Mouse (Mus musculus): ENCODE measurements around the gene Nit1. TPM values are rescaled to one million over a fixed set of nuclear protein-coding genes. Genes with fewer than 3 reads are reported as not detected.

Gene Nit1
- 68.2 TPM in 2 replicates for polyA plus RNA-seq (2012; rRNA removed)

DNA sequence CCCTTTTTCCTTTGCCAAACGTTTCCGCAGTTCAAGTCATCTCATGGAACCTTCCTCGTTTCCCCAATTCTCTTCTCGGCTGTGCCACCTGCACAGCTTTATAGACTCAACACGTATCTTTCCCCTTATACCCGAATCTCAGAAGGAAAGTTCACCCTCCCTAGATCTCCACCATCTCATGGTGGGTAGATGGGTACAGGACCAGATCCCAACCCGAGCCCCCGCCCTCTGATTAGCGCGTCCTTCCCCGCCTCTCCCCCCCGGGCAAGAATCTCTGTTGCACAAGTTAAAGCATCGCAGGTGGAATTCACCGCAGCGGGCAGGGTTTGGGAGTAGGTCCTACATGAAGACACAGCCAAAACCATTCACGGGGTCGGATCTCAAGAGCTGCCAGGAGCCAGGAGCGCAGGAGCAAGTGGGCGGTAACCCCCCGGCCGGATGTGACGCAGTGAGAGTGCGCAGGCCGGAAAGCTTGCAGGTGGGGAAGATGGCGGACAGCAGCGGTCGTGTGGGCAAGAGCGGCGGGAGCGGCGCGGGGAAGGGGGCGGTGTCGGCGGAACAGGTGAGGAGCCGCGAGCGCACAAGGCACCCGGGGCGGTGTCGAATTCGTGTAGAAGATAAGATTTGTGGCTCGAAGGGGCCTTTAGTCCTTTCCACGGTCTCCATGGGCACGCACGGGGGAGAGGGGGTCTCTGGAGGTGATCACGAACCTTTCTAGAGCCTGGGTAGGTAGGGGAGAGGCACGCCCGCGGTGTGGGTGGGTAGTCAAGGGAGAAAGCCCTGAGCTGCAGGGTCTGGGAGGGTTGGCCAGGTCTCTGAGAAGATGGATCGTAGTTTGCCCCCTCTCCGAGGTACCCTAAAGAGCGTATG lies at the start of gene Nit1, which contains the start of gene Pfdn2:
Gene Nit1, minus strand, starts transcription at position 422 of the 870 bp plus-strand sequence.
Gene Pfdn2, plus strand, starts transcription at position 446 of the 870 bp plus-strand sequence.
- no peaks in the 10 kb centered on the region for H3K27me3 ChIP-seq (ENCODE audit: control insufficient read depth, insufficient read depth, low read length)
- WGBS = under 1% methylated on average over 53 of the region's 53 CpGs
- DNase-seq = peak; percentile 91 to 92
- peak within 1 kb of the TSS; percentile 23; the same call in 1 of the 2 replicates for H3K27ac ChIP-seq (ENCODE audit: insufficient read depth, low read length)
- peak within 1 kb of the TSS; percentile 74 for H3K4me3 ChIP-seq (replicated peaks; ENCODE audit: insufficient read depth, low read depth, low read length)
- TF ChIP-seq POLR2A (IDR thresholded peaks at IDR 0.05; ENCODE audit: borderline replicate concordance, insufficient read depth, low read length) = peak; percentile 82
- no peak for TF ChIP-seq CTCF (IDR thresholded peaks at IDR 0.05; ENCODE audit: borderline replicate concordance, insufficient read depth, low read depth, low read length)
- peaks cover 6% of the 10 kb centered on the region for H3K4me1 ChIP-seq (ENCODE audit: control insufficient read depth, insufficient read depth, low read length)

DNA sequence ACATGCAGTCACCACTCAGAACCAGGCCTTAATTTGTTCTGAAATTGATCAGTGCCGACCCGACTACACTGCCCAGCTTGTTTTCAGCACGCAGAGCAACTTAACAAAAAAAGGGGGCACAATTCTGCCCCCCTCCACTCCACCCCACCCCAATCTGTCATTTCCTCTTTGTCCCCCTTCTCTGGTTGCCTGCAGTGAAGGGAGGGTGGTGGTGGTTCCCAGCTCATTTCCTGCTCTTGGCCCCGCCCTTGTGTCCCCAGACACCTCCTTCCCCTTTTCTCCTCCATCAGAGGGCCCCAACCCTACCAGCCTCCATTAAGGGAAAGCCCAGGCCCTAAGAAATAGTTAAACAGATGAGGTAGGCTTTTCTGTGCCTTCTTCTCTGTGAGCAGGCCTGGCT lies 44.7 kb upstream of the Nit1 start:
- H3K4me3 ChIP-seq (replicated peaks; ENCODE audit: insufficient read depth, low read depth, low read length) = no peak overlapping the region
- no peaks in the 10 kb centered on the region for H3K4me1 ChIP-seq (ENCODE audit: control insufficient read depth, insufficient read depth, low read length)
- DNase-seq = no peak
- TF ChIP-seq CTCF (IDR thresholded peaks at IDR 0.05; ENCODE audit: borderline replicate concordance, insufficient read depth, low read depth, low read length) = no peak
- no peaks in the 10 kb centered on the region for H3K27me3 ChIP-seq (ENCODE audit: control insufficient read depth, insufficient read depth, low read length)
- H3K27ac ChIP-seq (ENCODE audit: insufficient read depth, low read length) = no peak overlapping the region
- WGBS = 84% methylated on average over 4 of the region's 4 CpGs

DNA sequence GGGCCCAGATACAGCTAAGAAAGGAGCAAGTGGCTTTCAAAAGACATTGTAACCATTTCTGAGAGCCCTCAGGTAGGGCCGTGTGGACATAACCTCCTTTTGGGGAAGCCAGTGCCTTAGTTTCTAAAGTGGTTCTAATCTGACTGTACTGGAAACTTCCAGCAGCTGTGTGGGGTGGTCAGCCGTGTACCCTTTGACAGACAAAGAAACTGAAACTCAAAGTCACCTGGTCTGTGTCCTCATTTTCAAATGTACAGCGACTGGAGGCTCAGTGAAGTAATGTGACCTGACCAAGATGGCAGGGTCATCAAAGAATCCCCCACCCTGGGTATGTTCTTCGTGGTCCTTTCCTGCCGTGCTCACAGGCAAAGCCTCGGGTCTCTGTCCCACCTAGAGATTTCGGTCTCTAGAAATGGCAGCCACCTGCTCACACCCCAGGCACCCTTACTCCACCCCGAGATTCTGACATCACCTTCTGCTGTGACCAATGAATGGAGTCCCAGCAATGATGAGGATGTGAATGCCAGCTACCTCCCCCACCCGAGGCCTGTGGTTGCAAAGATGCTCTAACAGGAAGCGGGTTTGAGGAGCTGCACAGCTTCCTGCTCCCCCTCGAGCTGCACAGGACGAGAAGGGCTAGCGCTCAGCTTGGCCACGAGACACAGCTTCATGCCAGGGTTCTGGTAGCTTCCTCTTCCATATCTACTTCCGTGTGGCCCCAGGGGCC lies 43.1 kb upstream of the Nit1 start, which contains the start of gene Arhgap30:
Gene Arhgap30, plus strand, starts transcription at position 579 of the 727 bp plus-strand sequence.
- 77% methylated on average over 15 of the region's 15 CpGs for WGBS

DNA sequence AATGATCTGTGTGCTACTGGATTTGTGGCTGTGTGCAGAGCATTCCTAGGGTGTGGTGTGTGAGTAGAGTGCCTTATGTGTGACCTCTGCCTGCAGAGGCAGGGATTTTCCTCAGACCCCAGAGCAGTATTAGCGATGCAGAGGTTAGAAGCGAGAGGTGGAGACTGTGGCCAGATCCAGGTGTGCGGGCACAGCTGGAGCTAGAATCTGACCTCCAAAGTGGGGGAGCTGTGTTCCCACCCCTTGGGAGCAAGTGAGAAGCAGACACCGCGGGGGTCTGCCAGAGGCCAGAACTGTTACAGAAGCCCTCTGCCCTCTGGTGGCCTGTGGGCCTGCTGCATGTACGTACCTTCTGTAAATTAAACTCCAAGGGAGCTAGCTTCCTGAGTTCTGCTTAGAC lies 41.7 kb upstream of the Nit1 start:
- 35% methylated on average over 6 of the region's 6 CpGs for WGBS
- no peaks in the 10 kb centered on the region for H3K27me3 ChIP-seq (ENCODE audit: control insufficient read depth, insufficient read depth, low read length)
- no peak for DNase-seq
- H3K27ac ChIP-seq (ENCODE audit: insufficient read depth, low read length) = no peak overlapping the region
- no peaks in the 10 kb centered on the region for H3K4me1 ChIP-seq (ENCODE audit: control insufficient read depth, insufficient read depth, low read length)
- TF ChIP-seq CTCF (IDR thresholded peaks at IDR 0.05; ENCODE audit: borderline replicate concordance, insufficient read depth, low read depth, low read length) (peak; percentile 31; the same call in 1 of the 2 replicates), POLR2A (IDR thresholded peaks at IDR 0.05; ENCODE audit: borderline replicate concordance, insufficient read depth, low read length) (no peak)
- H3K4me3 ChIP-seq (replicated peaks; ENCODE audit: insufficient read depth, low read depth, low read length) = no peak overlapping the region

More for the DNA sequence above, 43.1 kb upstream of the Nit1 start, which contains the start of gene Arhgap30:
- TF ChIP-seq POLR2A (IDR thresholded peaks at IDR 0.05; ENCODE audit: borderline replicate concordance, insufficient read depth, low read length) = no peak
- TF ChIP-seq CTCF (IDR thresholded peaks at IDR 0.05; ENCODE audit: borderline replicate concordance, insufficient read depth, low read depth, low read length) = no peak
- no peak within 1 kb of the TSS for H3K27ac ChIP-seq (ENCODE audit: insufficient read depth, low read length)
- no peak for DNase-seq
- H3K27me3 ChIP-seq (ENCODE audit: control insufficient read depth, insufficient read depth, low read length) = no peaks in the 10 kb centered on the region
- no peaks in the 10 kb centered on the region for H3K4me1 ChIP-seq (ENCODE audit: control insufficient read depth, insufficient read depth, low read length)
- no peak within 1 kb of the TSS for H3K4me3 ChIP-seq (replicated peaks; ENCODE audit: insufficient read depth, low read depth, low read length)

DNA sequence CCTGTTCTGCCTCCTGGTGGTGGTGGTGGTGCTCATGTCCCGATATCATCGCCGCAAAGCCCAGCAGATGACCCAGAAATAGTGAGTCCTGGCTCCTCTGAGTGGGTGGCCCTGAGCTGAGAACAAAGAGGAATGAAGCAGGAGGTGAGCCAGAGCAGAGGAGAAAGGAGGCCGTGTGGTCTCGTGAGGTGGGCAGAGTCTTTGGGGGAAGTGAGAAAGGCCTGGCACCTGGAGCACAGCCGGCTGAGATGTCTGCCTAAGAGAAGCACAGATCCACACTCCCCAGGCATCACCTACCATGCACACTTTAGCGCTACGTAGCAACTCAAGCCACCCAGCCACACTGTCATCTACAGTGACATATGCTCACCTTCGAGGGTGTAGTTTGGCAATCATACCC lies 39.7 kb upstream of the Nit1 start:
- Histone ChIP-seq H3K4me3 (replicated peaks; ENCODE audit: insufficient read depth, low read depth, low read length) (no peak overlapping the region), H3K27me3 (ENCODE audit: control insufficient read depth, insufficient read depth, low read length) (no peaks in the 10 kb centered on the region), H3K27ac (ENCODE audit: insufficient read depth, low read length) (no peak overlapping the region), H3K4me1 (ENCODE audit: control insufficient read depth, insufficient read depth, low read length) (no peaks in the 10 kb centered on the region)
- WGBS = 40% methylated on average over 9 of the region's 9 CpGs
- no peak for TF ChIP-seq POLR2A (IDR thresholded peaks at IDR 0.05; ENCODE audit: borderline replicate concordance, insufficient read depth, low read length)
- no peak for DNase-seq

DNA sequence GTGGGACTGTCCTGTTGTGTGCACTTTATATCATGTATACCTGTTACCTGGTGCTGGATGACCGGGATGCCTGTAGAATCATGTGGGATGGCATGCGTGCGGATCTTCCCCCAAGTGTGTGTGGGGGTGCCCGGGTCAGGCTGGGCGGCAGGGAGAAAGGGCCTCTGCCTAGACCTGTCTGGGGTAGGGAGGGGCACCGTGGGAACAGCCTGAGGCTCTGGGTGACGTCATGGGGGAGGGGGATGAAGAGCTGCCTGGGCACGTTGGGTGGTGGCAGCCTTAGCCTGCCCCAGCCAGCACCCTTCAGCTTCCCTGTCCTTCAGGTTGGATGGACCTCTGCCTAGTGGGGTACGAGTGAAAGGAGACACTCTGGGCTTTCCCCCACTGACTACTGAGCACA lies 38.9 kb upstream of the Nit1 start:
- H3K27ac ChIP-seq (ENCODE audit: insufficient read depth, low read length) = no peak overlapping the region
- TF ChIP-seq CTCF (IDR thresholded peaks at IDR 0.05; ENCODE audit: borderline replicate concordance, insufficient read depth, low read depth, low read length) (no peak), POLR2A (IDR thresholded peaks at IDR 0.05; ENCODE audit: borderline replicate concordance, insufficient read depth, low read length) (no peak)
- H3K4me3 ChIP-seq (replicated peaks; ENCODE audit: insufficient read depth, low read depth, low read length) = no peak overlapping the region
- no peaks in the 10 kb centered on the region for H3K27me3 ChIP-seq (ENCODE audit: control insufficient read depth, insufficient read depth, low read length)
- WGBS = 67% methylated on average over 9 of the region's 9 CpGs
- DNase-seq = no peak
- no peaks in the 10 kb centered on the region for H3K4me1 ChIP-seq (ENCODE audit: control insufficient read depth, insufficient read depth, low read length)

DNA sequence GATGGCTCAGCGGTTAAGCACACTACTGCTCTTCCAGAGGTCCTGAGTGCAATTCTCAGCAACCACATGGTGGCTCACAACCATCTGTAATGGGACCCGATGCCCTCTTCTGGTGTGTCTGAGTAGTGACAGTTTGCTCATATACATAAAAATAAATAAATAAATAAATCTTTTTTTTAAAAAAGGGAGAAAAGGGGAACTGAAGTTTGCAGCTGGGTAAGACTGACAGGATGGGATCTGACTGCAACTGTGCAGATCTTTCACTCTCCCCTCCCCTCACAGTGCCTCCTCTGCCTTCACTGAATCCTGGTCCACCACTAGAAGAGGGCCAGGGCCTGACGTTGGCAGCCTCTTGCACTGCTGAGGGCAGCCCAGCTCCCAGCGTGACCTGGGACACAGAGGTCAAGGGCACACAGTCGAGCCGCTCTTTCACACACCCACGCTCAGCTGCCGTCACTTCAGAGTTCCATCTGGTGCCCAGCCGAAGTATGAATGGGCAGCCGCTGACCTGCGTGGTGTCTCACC lies 36.7 kb upstream of the Nit1 start:
- no peak for TF ChIP-seq CTCF (IDR thresholded peaks at IDR 0.05; ENCODE audit: borderline replicate concordance, insufficient read depth, low read depth, low read length)
- no peak for TF ChIP-seq POLR2A (IDR thresholded peaks at IDR 0.05; ENCODE audit: borderline replicate concordance, insufficient read depth, low read length)
- no peak for DNase-seq
- WGBS = 83% methylated on average over 11 of the region's 11 CpGs
- Histone ChIP-seq H3K27me3 (ENCODE audit: control insufficient read depth, insufficient read depth, low read length) (no peaks in the 10 kb centered on the region), H3K4me3 (replicated peaks; ENCODE audit: insufficient read depth, low read depth, low read length) (no peak overlapping the region), H3K27ac (ENCODE audit: insufficient read depth, low read length) (no peak overlapping the region), H3K4me1 (ENCODE audit: control insufficient read depth, insufficient read depth, low read length) (peaks cover 9% of the 10 kb centered on the region)
